Comparison of ENCODE assay signal across 28 mouse cellular contexts in genomic region chr1:168918331-168919076, GRCm38 (mm10).
"Had no signal": no experiment of that assay in that cellular context is flagged by ENCODE, and none has a peak within 500 bp of the region (broad histone marks: within the 10 kb centered on the region; RNA-seq: fewer than 3 reads in every experiment).

No protein-coding gene starts in this region.

- H3K9me3 ChIP-seq: heart, embryonic 10.5 days; heart, embryonic 12.5 days; hindbrain, embryonic 10.5 days; hindbrain, embryonic 12.5 days; intestine, embryonic 15.5 days; limb, embryonic 10.5 days; limb, embryonic 12.5 days; liver, embryonic 13.5 days; liver, embryonic 15.5 days had no signal

- H3K4me3 ChIP-seq: gastrocnemius, adult 2 months; heart, embryonic 10.5 days; heart, embryonic 12.5 days; hindbrain, embryonic 10.5 days; hindbrain, embryonic 12.5 days; intestine, embryonic 15.5 days; layer of hippocampus, adult 2 months; left cerebral cortex, adult 2 months; limb, embryonic 10.5 days; limb, embryonic 12.5 days; liver, embryonic 13.5 days; liver, embryonic 15.5 days had no signal

- H3K27me3 ChIP-seq: heart, embryonic 12.5 days; hindbrain, embryonic 12.5 days; intestine, embryonic 15.5 days; limb, embryonic 12.5 days; liver, embryonic 13.5 days; liver, embryonic 15.5 days had no signal

- ATAC-seq: hindbrain, embryonic 16.5 days; inflammation-experienced regulatory T-cells, adult 6 months; intestine, embryonic 15.5 days; intestine, postnatal 0 days had no signal

- DNase-seq: gastrocnemius, adult 2 months; gastrocnemius, postnatal 10 days; gastrocnemius, postnatal 25 days; heart, adult 18-20 months; heart, postnatal 10 days; heart, postnatal 4 days; kidney, adult 18-20 months; kidney, adult 8-10 months; kidney, postnatal 10 days; kidney, postnatal 25 days; kidney, postnatal 4 days; liver; liver, embryonic 13.5 days had no signal

- H3K4me1 ChIP-seq: heart, embryonic 10.5 days; heart, embryonic 12.5 days; hindbrain, embryonic 10.5 days; hindbrain, embryonic 12.5 days; intestine, embryonic 15.5 days; limb, embryonic 10.5 days; limb, embryonic 12.5 days; liver, embryonic 13.5 days; liver, embryonic 15.5 days had no signal

- H3K4me2 ChIP-seq: heart, embryonic 12.5 days; hindbrain, embryonic 12.5 days; hindbrain, embryonic 14.5 days; intestine, embryonic 15.5 days; limb, embryonic 12.5 days; liver, embryonic 11.5 days; liver, embryonic 13.5 days; liver, embryonic 15.5 days had no signal

- H3K36me3 ChIP-seq: heart, embryonic 10.5 days; heart, embryonic 12.5 days; hindbrain, embryonic 10.5 days; hindbrain, embryonic 12.5 days; intestine, embryonic 15.5 days; limb, embryonic 10.5 days; limb, embryonic 12.5 days; liver, embryonic 13.5 days; liver, embryonic 15.5 days had no signal

- H3K9ac ChIP-seq: heart, embryonic 12.5 days; hindbrain, embryonic 12.5 days; hindbrain, embryonic 14.5 days; intestine, embryonic 15.5 days; limb, embryonic 12.5 days; liver, embryonic 13.5 days; liver, embryonic 15.5 days had no signal

- H3K27ac ChIP-seq: gastrocnemius, adult 2 months; heart, embryonic 10.5 days; hindbrain, embryonic 10.5 days; hindbrain, embryonic 12.5 days; hindbrain, embryonic 14.5 days; intestine, embryonic 15.5 days; layer of hippocampus, adult 2 months; left cerebral cortex, adult 2 months; limb, embryonic 10.5 days; limb, embryonic 12.5 days; liver, embryonic 13.5 days; liver, embryonic 15.5 days had no signal
